Mouse (Mus musculus) stomach, postnatal 0 days (tissue): ENCODE measurements at regions not wholly inside any gene's neighbourhood (a gene's known extent, or its start where the extent isn't known, plus 50 kb on each side); places are given as distances from the start of the nearest gene placed in this dataset.

Experiments
- ATAC-seq: fragments of 200-750 bp; cut with Nextera tagmentation; 2 replicates; pipeline ENCODE4 v1.8.0; 2017; ENCODE audit not compliant: low FRiP score, low TSS enrichment
- DNase-seq: peaks from one replicate; pipeline ENCODE4 v3.0.0-alpha.2; 2016; ENCODE audit warnings: low spot score
- H3K27ac ChIP-seq: fragments of 300-500 bp; sonication (generic); replicated peaks from 2 replicates; pipeline ENCODE4 v1.5.1; 2014; ENCODE audit warnings: mild to moderate bottlenecking, control low read depth
- H3K27me3 ChIP-seq: fragments of 300-500 bp; sonication (generic); 2 replicates; pipeline ENCODE4 v1.6.1; 2014; ENCODE audit warnings: low read length; ENCODE audit not compliant: control insufficient read depth, insufficient read depth
- H3K36me3 ChIP-seq: fragments of 300-500 bp; sonication (generic); 2 replicates; pipeline ENCODE4 v1.6.1; 2014; ENCODE audit warnings: low read length, mixed read lengths; ENCODE audit not compliant: control insufficient read depth, insufficient read depth
- H3K4me1 ChIP-seq: fragments of 300-500 bp; sonication (generic); replicated peaks from 2 replicates; pipeline ENCODE4 v1.6.1; 2014; ENCODE audit warnings: antibody characterized with exemption; ENCODE audit not compliant: control insufficient read depth, insufficient read depth
- H3K4me2 ChIP-seq: fragments of 300-500 bp; sonication (generic); replicated peaks from 2 replicates; pipeline ENCODE4 v1.6.1; 2014; ENCODE audit warnings: low read depth, mild to moderate bottlenecking, control low read depth, moderate library complexity
- H3K4me3 ChIP-seq: fragments of 300-500 bp; sonication (generic); 2 replicates; pipeline ENCODE4 v1.5.1; 2014; ENCODE audit warnings: low read depth, low read length, control low read depth
- H3K9ac ChIP-seq: fragments of 300-500 bp; sonication (generic); 2 replicates; pipeline ENCODE4 v1.6.1; 2014; ENCODE audit warnings: mild to moderate bottlenecking, low read length, control low read depth, mixed read lengths
- H3K9me3 ChIP-seq: fragments of 300-500 bp; sonication (generic); 2 replicates; pipeline ENCODE4 v1.6.1; 2016; ENCODE audit warnings: low read length; ENCODE audit not compliant: control insufficient read depth
- CTCF ChIP-seq: IDR thresholded peaks from 2 replicates; pipeline ENCODE4 v1.5.1; 2016; ENCODE audit warnings: antibody characterized with exemption, low read depth, mild to moderate bottlenecking, moderate library complexity
- EP300 ChIP-seq: optimal IDR thresholded peaks from 2 replicates; pipeline ENCODE3; 2016; ENCODE audit warnings: antibody characterized with exemption
- WGBS: fragments of 180-500 bp; shearing (Covaris S2); extraction: QIAGEN DNeasy Blood & Tissue Kit; methylation state at CpG from one replicate; pipeline ENCODE4 v1.1.7; 2014; 5-methylcytosine and 5-hydroxymethylcytosine counted together

DNA sequence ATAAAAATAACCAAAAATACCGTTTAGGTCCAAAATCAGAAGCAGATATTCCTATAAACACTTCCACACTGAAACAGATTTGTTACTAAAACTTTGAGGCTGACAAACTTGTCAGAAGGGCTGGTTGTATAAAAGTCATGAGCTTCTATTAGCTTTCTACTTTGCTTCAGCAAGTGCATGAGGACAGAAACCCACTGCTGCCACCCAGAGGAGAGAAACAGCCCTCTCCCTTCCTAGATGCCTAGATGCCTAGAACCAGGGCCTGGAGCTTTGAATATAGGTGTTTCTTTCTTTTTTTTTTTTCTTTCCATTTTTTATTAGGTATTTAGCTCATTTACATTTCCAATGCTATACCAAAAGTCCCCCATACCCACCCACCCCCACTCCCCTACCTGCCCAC is 406.9 kb upstream of the Gpc5 start:
- H3K27me3 ChIP-seq: no peaks in the 10 kb centered on the region
- no peak overlapping the region for H3K4me2 ChIP-seq
- no peak for DNase-seq
- no peak overlapping the region for H3K27ac ChIP-seq
- no peak overlapping the region for H3K4me3 ChIP-seq
- TF ChIP-seq CTCF (peak; percentile 48), EP300 (no peak)
- no peak overlapping the region for H3K9ac ChIP-seq
- no peaks in the 10 kb centered on the region for H3K36me3 ChIP-seq
- no peaks in the 10 kb centered on the region for H3K9me3 ChIP-seq
- no peak for ATAC-seq
- H3K4me1 ChIP-seq: no peaks in the 10 kb centered on the region
- 59% methylated on average over 1 of the region's 1 CpGs for WGBS

DNA sequence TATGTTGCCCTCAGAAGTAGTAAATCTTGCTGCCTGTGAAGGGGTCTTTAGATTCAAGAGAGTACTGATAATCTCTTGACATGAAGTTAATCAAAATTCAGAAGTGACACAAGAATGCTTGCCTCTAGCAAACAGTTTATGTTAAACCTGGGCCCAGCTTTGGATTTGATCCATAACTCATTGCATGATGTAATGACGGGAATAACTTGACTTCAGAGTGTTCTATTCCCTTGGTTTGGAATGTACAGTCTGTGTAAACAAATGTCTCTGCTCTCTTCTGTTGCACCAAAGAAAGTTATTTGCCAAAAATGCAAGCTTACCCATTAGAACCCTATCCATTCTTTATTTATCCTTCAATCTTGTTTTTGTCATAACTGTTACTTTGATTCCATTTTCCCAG is 397.1 kb upstream of the Gpc5 start:
- Histone ChIP-seq H3K4me3 (no peak overlapping the region), H3K4me1 (no peaks in the 10 kb centered on the region), H3K9me3 (no peaks in the 10 kb centered on the region), H3K27ac (no peak overlapping the region), H3K36me3 (no peaks in the 10 kb centered on the region), H3K4me2 (no peak overlapping the region), H3K27me3 (no peaks in the 10 kb centered on the region), H3K9ac (no peak overlapping the region)
- ATAC-seq: no peak
- no peak for DNase-seq
- WGBS: 26% methylated on average over 1 of the region's 1 CpGs
- TF ChIP-seq CTCF (no peak), EP300 (no peak)

DNA sequence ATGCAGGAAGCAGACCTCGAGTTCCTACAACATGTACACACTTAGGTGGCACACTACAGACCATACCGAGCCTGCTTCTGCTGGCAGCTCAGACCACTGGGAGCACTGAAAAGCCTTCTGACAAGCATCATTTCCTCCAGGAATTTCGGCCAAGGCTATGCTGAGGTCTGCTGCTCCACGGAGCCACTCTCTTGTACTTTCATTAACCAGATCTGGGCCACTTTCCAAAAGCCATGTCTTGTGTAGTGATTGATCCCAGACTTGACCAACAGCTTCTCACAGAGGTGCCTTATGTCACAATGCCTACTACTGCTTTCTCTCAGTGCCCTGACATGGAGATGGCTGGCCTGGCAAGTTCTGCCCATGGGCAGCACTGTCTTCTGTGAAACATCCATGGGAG is 394.5 kb upstream of the Gpc5 start:
- no peaks in the 10 kb centered on the region for H3K4me1 ChIP-seq
- H3K27ac ChIP-seq: no peak overlapping the region
- no peak overlapping the region for H3K9ac ChIP-seq
- H3K4me2 ChIP-seq: no peak overlapping the region
- H3K27me3 ChIP-seq: no peaks in the 10 kb centered on the region
- H3K36me3 ChIP-seq: no peaks in the 10 kb centered on the region
- TF ChIP-seq EP300: no peak
- TF ChIP-seq CTCF: no peak
- ATAC-seq: no peak
- no peak for DNase-seq
- no peaks in the 10 kb centered on the region for H3K9me3 ChIP-seq
- no peak overlapping the region for H3K4me3 ChIP-seq
- 63% methylated on average over 4 of the region's 4 CpGs for WGBS

DNA sequence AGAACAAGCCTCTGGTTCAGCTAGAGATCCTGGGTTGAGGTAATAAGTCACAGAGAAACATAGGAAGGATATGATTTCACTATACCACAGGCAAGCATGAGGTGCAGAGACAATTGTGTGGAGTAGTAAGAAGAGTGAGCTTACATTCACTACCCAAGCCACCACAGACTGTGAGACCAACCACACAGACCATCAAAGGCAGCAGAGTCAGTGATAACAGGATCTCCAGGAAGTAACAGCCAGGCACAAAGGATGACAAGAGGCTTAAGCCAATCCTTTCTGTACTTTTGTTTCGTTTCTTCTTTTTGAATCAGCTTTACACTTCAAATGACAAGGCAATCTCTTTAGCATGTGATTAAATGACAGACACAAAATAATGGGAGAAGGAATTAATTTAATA is 368.9 kb upstream of the Gpc5 start:
- no peak for ATAC-seq
- Histone ChIP-seq H3K27ac (no peak overlapping the region), H3K4me2 (no peak overlapping the region), H3K36me3 (no peaks in the 10 kb centered on the region), H3K4me3 (no peak overlapping the region), H3K9ac (no peak overlapping the region), H3K27me3 (no peaks in the 10 kb centered on the region), H3K4me1 (no peaks in the 10 kb centered on the region), H3K9me3 (no peaks in the 10 kb centered on the region)
- no peak for TF ChIP-seq EP300
- TF ChIP-seq CTCF: no peak
- no peak for DNase-seq
- WGBS: 37% methylated on average over 1 of the region's 1 CpGs

DNA sequence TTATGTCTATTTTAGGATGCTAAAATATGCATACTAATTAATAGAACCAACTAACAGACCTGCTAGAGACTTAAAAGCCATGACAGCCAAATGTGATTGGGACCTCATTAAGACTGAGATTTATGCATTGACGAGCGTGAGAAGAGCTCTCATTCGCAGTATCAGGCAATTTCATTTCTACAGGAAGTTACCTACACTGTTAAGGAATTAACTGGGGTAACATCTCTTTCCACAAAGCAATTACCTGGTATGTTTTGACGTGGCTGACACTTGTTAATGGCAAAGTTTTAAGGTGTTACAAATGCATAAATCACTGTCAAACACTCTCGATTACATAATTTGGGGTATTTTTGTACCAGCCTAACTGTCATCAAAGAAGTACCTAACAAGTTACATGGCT is 324.7 kb upstream of the Gpc5 start:
- ATAC-seq: no peak
- H3K27me3 ChIP-seq: no peaks in the 10 kb centered on the region
- H3K9me3 ChIP-seq: no peaks in the 10 kb centered on the region
- H3K36me3 ChIP-seq: no peaks in the 10 kb centered on the region
- H3K4me2 ChIP-seq: no peak overlapping the region
- H3K9ac ChIP-seq: no peak overlapping the region
- H3K4me3 ChIP-seq: no peak overlapping the region
- H3K27ac ChIP-seq: no peak overlapping the region
- no peaks in the 10 kb centered on the region for H3K4me1 ChIP-seq
- DNase-seq: no peak
- WGBS: 74% methylated on average over 5 of the region's 5 CpGs
- no peak for TF ChIP-seq CTCF
- no peak for TF ChIP-seq EP300

DNA sequence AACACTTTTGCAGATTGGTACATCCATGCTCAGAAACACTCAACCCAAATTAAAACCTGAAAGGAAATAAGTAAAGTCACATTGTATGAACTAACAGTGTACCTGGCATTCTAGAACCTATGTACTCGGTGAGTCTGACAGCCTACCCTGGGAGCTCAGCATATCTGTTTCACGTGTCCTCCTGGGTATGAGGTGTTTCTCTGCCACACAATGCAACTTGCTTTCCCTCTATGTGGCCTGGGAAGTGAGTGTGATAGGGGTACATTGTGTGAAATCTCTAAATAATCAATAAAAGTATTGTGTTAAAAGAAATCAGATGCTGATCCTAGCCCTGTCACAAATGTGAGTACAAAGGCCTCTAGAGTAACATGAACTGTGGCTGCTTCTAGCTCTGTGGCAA is 315.3 kb upstream of the Gpc5 start:
- Histone ChIP-seq H3K9ac (no peak overlapping the region), H3K4me1 (no peaks in the 10 kb centered on the region), H3K27me3 (no peaks in the 10 kb centered on the region), H3K36me3 (no peaks in the 10 kb centered on the region), H3K4me3 (no peak overlapping the region), H3K9me3 (no peaks in the 10 kb centered on the region), H3K27ac (no peak overlapping the region), H3K4me2 (no peak overlapping the region)
- TF ChIP-seq CTCF: no peak
- TF ChIP-seq EP300: no peak
- ATAC-seq (no peak), DNase-seq (no peak)
- WGBS: 56% methylated on average over 2 of the region's 2 CpGs

DNA sequence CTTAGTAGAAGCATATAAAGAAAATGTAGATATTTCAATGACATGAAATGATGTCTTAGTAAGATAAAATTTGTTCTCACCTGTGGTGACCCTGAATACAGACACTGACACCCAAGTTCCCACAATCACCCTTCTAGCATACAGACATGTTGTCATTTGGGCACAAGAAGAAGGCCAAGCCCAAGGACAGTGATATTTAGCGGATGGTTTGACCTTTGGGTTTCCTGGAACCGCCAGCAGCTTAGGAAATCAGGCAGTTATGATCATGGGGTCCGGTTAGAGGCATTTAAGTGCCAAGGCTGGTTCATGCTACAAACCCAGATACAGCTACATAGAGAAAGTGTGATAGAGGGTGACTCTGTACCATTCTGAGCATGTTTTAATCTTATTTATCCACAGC is 310.2 kb upstream of the Gpc5 start:
- Histone ChIP-seq H3K4me1 (no peaks in the 10 kb centered on the region), H3K27me3 (no peaks in the 10 kb centered on the region), H3K27ac (no peak overlapping the region), H3K9me3 (no peaks in the 10 kb centered on the region), H3K4me2 (no peak overlapping the region), H3K9ac (no peak overlapping the region), H3K36me3 (no peaks in the 10 kb centered on the region), H3K4me3 (no peak overlapping the region)
- no peak for TF ChIP-seq EP300
- no peak for TF ChIP-seq CTCF
- DNase-seq: no peak
- WGBS: 88% methylated on average over 3 of the region's 3 CpGs
- no peak for ATAC-seq
